Mouse (Mus musculus) ES-Bruce4 (cell line): ENCODE results near the gene Nolc1. TPM values are rescaled to one million over a fixed set of nuclear protein-coding genes. Genes with fewer than 3 reads are reported as not detected.
A peak's percentile ranks its signal among the peaks of the same experiment; 100 is the strongest.

Experiments used
- H3K27ac ChIP-seq: 2 replicates; pipeline ENCODE4 v1.5.1; 2012; ENCODE audit warnings: low read length, inconsistent platforms; ENCODE audit not compliant: insufficient read depth
- H3K27me3 ChIP-seq: 2 replicates; pipeline ENCODE4 v1.6.1; 2012; ENCODE audit warnings: mild to moderate bottlenecking, low read length, inconsistent platforms; ENCODE audit not compliant: control insufficient read depth, poor library complexity, insufficient read depth, severe bottlenecking
- H3K36me3 ChIP-seq: 2 replicates; pipeline ENCODE4 v1.6.1; 2012; ENCODE audit warnings: inconsistent platforms, mild to moderate bottlenecking, low read length, moderate library complexity; ENCODE audit not compliant: control insufficient read depth, poor library complexity, insufficient read depth, severe bottlenecking
- H3K4me1 ChIP-seq: one replicate; pipeline ENCODE4 v1.8.1; 2011; ENCODE audit warnings: low read length; ENCODE audit not compliant: control insufficient read depth, insufficient read depth
- H3K4me3 ChIP-seq: 2 replicates; pipeline ENCODE4 v1.5.1; 2011; ENCODE audit warnings: low read depth, mild to moderate bottlenecking, low read length
- H3K9ac ChIP-seq: 2 replicates; pipeline ENCODE4 v1.6.1; 2012; ENCODE audit warnings: low read depth, mild to moderate bottlenecking, inconsistent platforms; ENCODE audit not compliant: poor library complexity, severe bottlenecking
- H3K9me3 ChIP-seq: replicated peaks from 2 replicates; pipeline ENCODE4 v1.6.1; 2012; ENCODE audit warnings: mild to moderate bottlenecking, low read length, inconsistent platforms; ENCODE audit not compliant: control insufficient read depth, poor library complexity, insufficient read depth, severe bottlenecking
- CTCF ChIP-seq: IDR thresholded peaks from one replicate; pipeline ENCODE4 v1.8.1; 2011; ENCODE audit warnings: low read depth, low read length
- EP300 ChIP-seq: IDR thresholded peaks from 2 replicates; pipeline ENCODE4 v1.6.1; 2011; ENCODE audit warnings: low read depth, low read length; ENCODE audit not compliant: insufficient read depth
- POLR2A ChIP-seq: IDR thresholded peaks from one replicate; pipeline ENCODE4 v1.8.1; 2011; ENCODE audit warnings: low read length; ENCODE audit not compliant: insufficient read depth
- polyA plus RNA-seq: library from polyadenylated mRNA; stranded (reverse); fragments of >200 nt; gene quantifications from 2 replicates; pipeline ENCODE4 v1.2.4, GENCODE M21; 2011; ENCODE audit warnings: low read depth; ENCODE audit not compliant: missing spikeins, insufficient read depth, insufficient read length

The Nolc1 gene
- polyA plus RNA-seq, 1 experiment: 164 TPM

DNA sequence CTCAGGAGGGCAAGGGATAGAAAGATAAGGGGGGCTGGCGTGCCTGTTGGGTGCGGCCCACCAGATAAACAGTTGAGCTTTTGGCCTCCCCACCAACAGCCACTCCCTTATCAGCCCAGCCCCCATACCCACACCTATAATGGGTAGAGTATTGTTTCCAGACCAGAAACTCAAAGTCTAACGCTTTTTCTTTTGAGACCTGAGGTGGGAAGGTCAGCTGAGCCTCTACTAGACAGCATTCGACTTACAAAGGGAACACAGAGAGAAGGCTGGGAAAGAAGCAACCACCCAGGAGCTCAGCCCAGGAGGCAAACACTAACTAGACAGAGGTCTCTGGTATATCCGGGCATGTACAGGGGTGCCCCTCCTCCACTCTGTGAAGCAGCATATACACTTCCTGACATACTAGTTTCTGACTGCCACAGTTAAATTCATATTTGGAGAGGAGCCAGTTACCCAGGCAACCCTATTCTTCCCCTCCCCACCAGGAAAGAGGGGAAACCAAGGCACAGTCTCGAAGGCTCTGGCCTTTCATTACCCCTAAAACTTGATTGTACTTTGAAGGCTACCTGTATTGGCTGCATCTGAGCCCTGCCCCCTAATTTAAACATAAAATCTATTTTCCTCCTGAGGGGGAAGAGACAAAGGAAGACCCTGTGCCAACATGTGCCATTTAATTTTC is 38.3 kb upstream of the Nolc1 start:
- Histone ChIP-seq H3K9me3 (no peaks in the 10 kb centered on the region), H3K9ac (peak overlapping the region; percentile 79), H3K4me3 (peak overlapping the region; percentile 46), H3K36me3 (peaks cover 39% of the 10 kb centered on the region), H3K4me1 (peaks cover 7% of the 10 kb centered on the region), H3K27me3 (no peaks in the 10 kb centered on the region), H3K27ac (peak overlapping the region; percentile 98)
- TF ChIP-seq EP300: peak; percentile 80
- TF ChIP-seq CTCF: no peak
- no peak for TF ChIP-seq POLR2A

- peaks cover 31% of the 10 kb centered on the region for H3K36me3 ChIP-seq
- no peaks in the 10 kb centered on the region for H3K9me3 ChIP-seq
- H3K4me1 ChIP-seq: peaks cover 7% of the 10 kb centered on the region
- H3K27ac ChIP-seq: peak overlapping the region; percentile 98
- peak overlapping the region; percentile 79 for H3K9ac ChIP-seq
- peak overlapping the region; percentile 88 for H3K4me3 ChIP-seq
- no peaks in the 10 kb centered on the region for H3K27me3 ChIP-seq
- no peak for TF ChIP-seq CTCF
- TF ChIP-seq POLR2A: no peak
- no peak for TF ChIP-seq EP300
These were observed 37.5 kb upstream of the Nolc1 start for GRCm38 (mm10) chr19:46037925-46038850.

DNA sequence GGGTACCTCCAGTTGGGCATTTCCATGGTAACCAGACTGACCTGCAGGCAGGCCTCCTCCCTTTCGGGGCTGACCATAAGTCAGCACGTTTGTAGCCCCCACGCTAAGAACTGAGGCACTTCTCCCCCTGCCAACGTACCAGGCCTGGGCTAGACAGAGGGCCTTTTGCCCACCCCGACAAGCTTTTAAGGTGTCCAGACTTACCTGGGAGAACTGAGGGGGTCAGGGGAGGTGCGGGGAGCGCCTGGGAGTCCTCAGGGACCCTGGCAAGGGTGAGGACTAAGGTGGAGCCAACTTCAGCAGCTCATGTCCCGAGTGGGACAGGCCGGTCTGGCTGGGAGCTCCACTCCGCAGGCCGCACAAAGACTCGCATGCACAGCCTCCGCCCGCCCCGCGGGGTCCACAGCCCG is 36.8 kb upstream of the Nolc1 start:
- H3K36me3 ChIP-seq: peaks cover 24% of the 10 kb centered on the region
- no peaks in the 10 kb centered on the region for H3K27me3 ChIP-seq
- H3K9me3 ChIP-seq: no peaks in the 10 kb centered on the region
- peak overlapping the region; percentile 88 for H3K4me3 ChIP-seq
- H3K27ac ChIP-seq: peak overlapping the region; percentile 98
- TF ChIP-seq POLR2A (no peak), EP300 (no peak), CTCF (no peak)
- H3K4me1 ChIP-seq: peaks cover 7% of the 10 kb centered on the region
- H3K9ac ChIP-seq: peak overlapping the region; percentile 79

GRCm38 (mm10) chr19:46039478-46039877 is 36.2 kb upstream of the Nolc1 start:
- Histone ChIP-seq H3K9ac (peak overlapping the region; percentile 79), H3K4me3 (peak overlapping the region; percentile 88), H3K9me3 (no peaks in the 10 kb centered on the region), H3K27me3 (no peaks in the 10 kb centered on the region), H3K36me3 (peaks cover 18% of the 10 kb centered on the region), H3K27ac (peak overlapping the region; percentile 74), H3K4me1 (peaks cover 7% of the 10 kb centered on the region)
- TF ChIP-seq CTCF (no peak), EP300 (no peak), POLR2A (peak; percentile 68)

GRCm38 (mm10) chr19:46040149-46040902 is 35.3 kb upstream of the Nolc1 start:
- H3K9ac ChIP-seq: peak overlapping the region; percentile 79
- no peak for TF ChIP-seq EP300
- no peak for TF ChIP-seq POLR2A
- no peak for TF ChIP-seq CTCF
- peaks cover 4% of the 10 kb centered on the region for H3K4me1 ChIP-seq
- H3K27ac ChIP-seq: peak overlapping the region; percentile 74
- H3K4me3 ChIP-seq: peak overlapping the region; percentile 64
- no peaks in the 10 kb centered on the region for H3K9me3 ChIP-seq
- H3K27me3 ChIP-seq: no peaks in the 10 kb centered on the region
- peaks cover 9% of the 10 kb centered on the region for H3K36me3 ChIP-seq
